Mouse (Mus musculus) embryonic facial prominence, embryonic 10.5 days (tissue): Measurements from ENCODE around the gene Pank2. TPM values are rescaled to one million over a fixed set of nuclear protein-coding genes. Genes with fewer than 3 reads are reported as not detected.

Source experiments
- DNase-seq: peaks from one replicate; pipeline ENCODE4 v3.0.0-alpha.2; 2017; ENCODE audit warnings: low spot score
- H3K27ac ChIP-seq: fragments of 300-500 bp; sonication (generic); replicated peaks from 2 replicates; pipeline ENCODE4 v1.5.1; 2016; ENCODE audit warnings: mild to moderate bottlenecking
- H3K27me3 ChIP-seq: fragments of 300-500 bp; sonication (generic); replicated peaks from 2 replicates; pipeline ENCODE4 v1.6.1; 2016; ENCODE audit warnings: low read depth, mild to moderate bottlenecking; ENCODE audit not compliant: poor library complexity, severe bottlenecking
- H3K36me3 ChIP-seq: fragments of 300-500 bp; sonication (generic); replicated peaks from 2 replicates; pipeline ENCODE4 v1.6.1; 2016; ENCODE audit warnings: mild to moderate bottlenecking, moderate library complexity
- H3K4me1 ChIP-seq: fragments of 300-500 bp; sonication (generic); 2 replicates; pipeline ENCODE4 v1.6.1; 2016
- H3K4me3 ChIP-seq: fragments of 300-500 bp; sonication (generic); 2 replicates; pipeline ENCODE4 v1.5.1; 2016; ENCODE audit warnings: mild to moderate bottlenecking, moderate library complexity
- H3K9me3 ChIP-seq: fragments of 300-500 bp; sonication (generic); 2 replicates; pipeline ENCODE4 v1.6.1; 2016; ENCODE audit warnings: mild to moderate bottlenecking
- WGBS: fragments of 180-500 bp; shearing (Covaris S2); methylation state at CpG from one replicate; pipeline ENCODE4 v1.1.7; 2016; 5-methylcytosine and 5-hydroxymethylcytosine counted together
- polyA plus RNA-seq: library from polyadenylated mRNA; unstranded; fragments of >200 nt; fragmentation: Nextera tagmentation; extraction: Ambion mirVana; gene quantifications from 2 replicates; pipeline ENCODE4 v1.2.1, GENCODE M21; 2016

The Pank2 gene
- polyA plus RNA-seq, 1 experiment from 2014 or later = 44.2 TPM

DNA sequence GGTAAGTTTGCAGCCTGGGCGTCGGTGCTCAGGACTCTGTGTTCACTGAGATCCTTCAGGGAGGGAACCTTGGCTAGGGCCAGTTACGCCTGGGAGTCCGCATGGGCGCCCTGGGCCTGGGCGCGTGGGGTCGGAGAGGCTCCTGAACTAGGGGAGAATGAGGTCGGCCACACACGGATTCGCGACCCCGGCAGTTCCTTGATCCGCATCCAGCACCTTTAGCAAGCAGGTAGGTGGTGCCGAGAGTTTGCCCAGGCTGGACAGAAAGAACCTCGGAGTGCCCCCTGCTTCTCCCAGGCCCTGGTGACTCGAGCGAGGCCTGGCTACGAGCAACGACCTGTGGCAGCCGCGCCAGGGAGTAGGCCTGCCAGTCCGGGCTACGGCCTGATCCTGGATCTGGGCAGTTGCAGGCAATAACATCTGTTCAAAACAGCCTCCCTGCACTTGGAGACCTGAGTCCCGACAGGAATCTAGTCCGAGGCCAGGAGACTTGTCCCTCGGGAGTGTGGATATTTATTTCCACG is 28.1 kb upstream of the Pank2 start:
- peak overlapping the region; percentile 85 for H3K27ac ChIP-seq
- H3K4me1 ChIP-seq = peaks cover 34% of the 10 kb centered on the region
- 13% methylated on average over 28 of the region's 28 CpGs for WGBS
- DNase-seq = no peak
- H3K27me3 ChIP-seq = no peaks in the 10 kb centered on the region
- H3K36me3 ChIP-seq = peaks cover 16% of the 10 kb centered on the region
- peak overlapping the region; percentile 73 for H3K4me3 ChIP-seq
- no peaks in the 10 kb centered on the region for H3K9me3 ChIP-seq

DNA sequence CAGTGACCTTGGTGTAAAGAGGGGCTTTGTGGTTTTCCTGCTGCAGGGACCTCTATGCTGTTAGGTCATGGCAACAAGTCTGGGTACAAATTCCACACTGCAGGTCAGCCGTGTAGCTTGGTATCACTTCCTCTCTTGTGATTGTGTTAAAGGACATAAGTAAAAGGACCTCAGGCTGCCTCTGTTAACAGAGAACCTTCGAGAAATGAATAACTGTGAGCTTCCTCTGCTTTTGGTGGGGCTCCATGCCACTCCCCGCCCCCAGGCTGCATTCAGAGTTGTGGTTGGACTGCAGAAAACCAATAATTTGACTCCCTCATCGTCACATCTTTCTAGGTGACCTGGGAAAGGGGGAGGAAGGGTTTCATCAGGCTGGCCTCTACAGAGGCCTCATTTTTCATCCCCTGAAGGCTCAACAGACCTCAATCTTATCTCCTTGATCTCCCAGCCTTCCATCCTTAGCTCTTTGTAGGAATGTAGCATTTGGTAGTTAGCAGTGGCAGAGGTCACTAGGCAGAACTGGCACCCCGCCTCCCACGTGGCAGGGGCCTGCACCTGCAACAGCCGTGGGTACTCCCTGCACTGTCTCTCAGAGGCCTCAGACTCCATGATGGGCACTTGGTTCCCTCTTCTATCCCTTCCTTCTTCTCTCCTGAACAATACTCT is 27.2 kb upstream of the Pank2 start:
- Histone ChIP-seq H3K36me3 (peaks cover 25% of the 10 kb centered on the region), H3K4me1 (peaks cover 34% of the 10 kb centered on the region), H3K27ac (no peak overlapping the region), H3K4me3 (peak overlapping the region; percentile 73), H3K9me3 (no peaks in the 10 kb centered on the region), H3K27me3 (no peaks in the 10 kb centered on the region)
- WGBS = 76% methylated on average over 7 of the region's 7 CpGs
- no peak for DNase-seq

DNA sequence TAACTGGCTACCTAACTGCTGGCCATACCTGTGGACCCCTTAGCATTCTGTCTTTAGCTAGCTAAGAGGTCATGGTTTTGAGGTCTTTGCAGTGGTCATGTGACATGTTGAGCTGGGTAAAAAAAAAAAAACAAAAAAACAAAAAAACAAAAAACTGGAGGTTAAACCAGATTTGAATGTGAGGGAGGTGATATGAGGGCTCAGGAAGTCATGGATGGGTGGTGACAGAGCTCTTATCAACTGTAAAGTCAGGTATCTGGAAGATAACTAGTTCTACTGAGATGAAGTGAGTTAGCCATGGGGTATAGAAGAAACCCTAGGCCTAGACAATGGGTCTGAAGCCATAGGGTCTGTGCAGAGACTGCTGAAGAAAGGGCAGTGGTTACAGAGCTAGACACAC is 20.1 kb upstream of the Pank2 start:
- Histone ChIP-seq H3K9me3 (no peaks in the 10 kb centered on the region), H3K4me3 (no peak overlapping the region), H3K36me3 (peaks cover 87% of the 10 kb centered on the region), H3K27me3 (no peaks in the 10 kb centered on the region), H3K4me1 (no peaks in the 10 kb centered on the region), H3K27ac (no peak overlapping the region)
- DNase-seq = no peak

DNA sequence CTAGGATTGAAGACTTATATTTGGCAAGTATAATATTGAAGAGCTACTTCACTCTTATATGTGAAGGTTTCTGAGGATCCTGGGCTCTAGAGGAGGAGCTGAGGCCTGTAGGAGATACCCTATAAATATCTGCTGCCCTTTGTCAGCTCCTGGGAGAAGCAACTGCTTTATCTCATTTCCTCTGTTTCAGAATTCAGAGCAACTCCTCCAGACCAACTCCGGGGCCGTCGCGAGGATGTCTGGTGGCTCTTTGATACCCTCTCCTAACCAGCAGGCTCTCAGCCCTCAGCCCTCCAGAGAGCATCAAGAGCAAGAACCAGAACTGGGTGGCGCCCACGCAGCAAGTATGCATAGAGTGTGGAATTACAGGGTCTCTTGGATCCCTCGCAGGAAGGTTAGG is 19.4 kb upstream of the Pank2 start:
- no peak for DNase-seq
- Histone ChIP-seq H3K4me3 (no peak overlapping the region), H3K9me3 (no peaks in the 10 kb centered on the region), H3K27ac (no peak overlapping the region), H3K36me3 (peaks cover 94% of the 10 kb centered on the region), H3K4me1 (no peaks in the 10 kb centered on the region), H3K27me3 (no peaks in the 10 kb centered on the region)
- WGBS = 83% methylated on average over 7 of the region's 7 CpGs

DNA sequence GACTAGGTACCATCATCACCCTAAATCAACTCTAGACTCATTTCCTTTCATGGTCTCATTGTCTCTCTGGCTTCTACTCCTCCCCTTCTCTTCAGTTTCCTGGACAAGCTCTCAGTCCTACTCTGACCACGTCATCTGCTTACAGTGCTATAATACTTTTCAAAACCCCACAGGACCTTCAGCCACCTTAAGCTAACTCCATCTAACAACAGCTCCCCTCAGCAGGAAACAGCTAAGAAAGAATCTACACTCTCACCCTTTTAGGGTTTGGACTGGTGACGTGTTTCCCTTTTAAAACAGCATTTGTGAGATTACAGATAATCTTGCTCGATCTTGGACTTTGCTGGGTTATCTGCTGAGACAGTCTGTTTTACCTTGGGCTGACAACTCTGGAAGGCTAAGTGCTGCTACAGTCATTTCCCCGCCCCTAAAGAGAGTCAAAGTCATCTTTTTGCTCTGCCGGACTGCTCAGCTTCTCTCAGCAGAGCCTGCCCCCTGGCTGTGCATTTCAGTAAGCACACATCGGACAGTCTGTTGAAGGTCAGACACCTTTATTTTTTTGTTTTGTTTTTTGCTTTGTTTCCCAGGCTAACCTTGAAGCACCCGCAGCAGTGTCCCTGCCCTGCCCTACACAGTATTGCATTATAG is 8.5 kb upstream of the Pank2 start:
- Histone ChIP-seq H3K27ac (peak overlapping the region; percentile 40; the same call in 1 of the 2 replicates), H3K4me1 (peaks cover 13% of the 10 kb centered on the region), H3K9me3 (no peaks in the 10 kb centered on the region), H3K36me3 (peaks cover 4% of the 10 kb centered on the region), H3K4me3 (no peak overlapping the region), H3K27me3 (no peaks in the 10 kb centered on the region)
- peak; percentile 67 for DNase-seq
- whole genome bisulfite sequencing = 35% methylated on average over 7 of the region's 7 CpGs

DNA sequence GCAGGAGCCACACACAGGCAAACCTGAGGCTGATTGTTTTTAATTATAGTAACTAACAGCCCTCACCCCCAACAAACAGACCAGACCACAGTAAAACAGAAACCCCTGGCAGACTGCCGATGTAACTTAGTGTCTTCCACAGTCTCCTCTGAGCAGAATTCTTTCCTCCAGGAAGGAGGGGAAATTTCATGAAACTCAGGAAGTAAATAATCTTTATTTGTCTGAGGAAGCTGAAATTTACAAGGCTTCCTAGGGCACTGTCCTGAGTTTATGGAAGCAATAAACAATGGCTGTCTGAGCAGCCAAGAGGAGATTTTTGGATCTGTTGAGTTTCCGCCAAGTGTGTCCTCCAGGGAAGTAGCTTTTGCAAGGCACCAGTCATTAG is 8.0 kb upstream of the Pank2 start:
- peak overlapping the region; percentile 40; the same call in 1 of the 2 replicates for H3K27ac ChIP-seq

DNA sequence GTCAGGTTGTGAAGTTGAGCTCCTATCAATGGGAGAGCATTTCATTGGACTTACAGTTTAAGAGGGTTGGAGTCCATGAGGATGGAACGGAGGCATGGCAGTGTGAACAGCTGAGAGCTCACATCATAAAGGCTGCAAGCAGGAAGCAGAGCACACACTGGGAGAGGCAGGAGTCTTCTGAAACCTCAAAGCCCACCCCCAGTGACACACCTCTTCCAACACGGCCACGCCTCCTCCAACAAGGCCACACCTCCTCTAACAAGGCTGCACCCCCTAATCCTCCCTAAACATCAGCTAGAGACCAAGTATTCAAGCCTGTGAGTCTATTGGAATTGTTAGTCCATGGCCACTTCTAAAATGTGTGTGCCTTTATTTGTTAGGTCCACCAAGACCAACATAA is 6.6 kb upstream of the Pank2 start:
- Histone ChIP-seq H3K9me3 (no peaks in the 10 kb centered on the region), H3K27ac (no peak overlapping the region), H3K4me3 (no peak overlapping the region), H3K36me3 (no peaks in the 10 kb centered on the region), H3K27me3 (no peaks in the 10 kb centered on the region), H3K4me1 (peaks cover 16% of the 10 kb centered on the region)
- DNase-seq = no peak
- 55% methylated on average over 3 of the region's 3 CpGs for WGBS

More for the DNA sequence above, 8.0 kb upstream of the Pank2 start:
- H3K4me3 ChIP-seq = no peak overlapping the region
- H3K9me3 ChIP-seq = no peaks in the 10 kb centered on the region
- 79% methylated on average over 2 of the region's 2 CpGs for WGBS
- peaks cover 13% of the 10 kb centered on the region for H3K4me1 ChIP-seq
- no peaks in the 10 kb centered on the region for H3K36me3 ChIP-seq
- H3K27me3 ChIP-seq = no peaks in the 10 kb centered on the region
- no peak for DNase-seq

DNA sequence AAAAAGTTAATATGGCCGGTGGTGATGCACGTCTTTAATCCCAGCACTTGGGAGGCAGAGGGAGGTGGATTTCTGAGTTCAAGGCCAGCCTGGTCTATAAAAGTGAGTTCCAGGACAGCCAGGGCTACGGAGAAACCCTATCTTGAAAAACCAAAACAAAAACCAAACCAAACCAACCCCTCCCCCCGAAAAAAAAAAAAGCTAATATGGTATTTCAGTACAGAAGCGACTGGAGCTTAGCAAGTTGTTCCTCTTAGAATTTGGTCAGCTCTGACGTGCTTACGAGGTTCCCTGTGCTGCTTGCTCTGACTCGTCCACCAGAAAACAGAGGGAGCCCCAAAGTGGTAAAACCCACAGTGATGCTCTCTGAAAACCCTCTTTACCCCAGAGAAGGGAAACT is 3.6 kb upstream of the Pank2 start:
- no peak for DNase-seq
- peaks cover 27% of the 10 kb centered on the region for H3K4me1 ChIP-seq
- no peak overlapping the region for H3K27ac ChIP-seq
- no peaks in the 10 kb centered on the region for H3K9me3 ChIP-seq
- 81% methylated on average over 8 of the region's 8 CpGs for WGBS
- no peaks in the 10 kb centered on the region for H3K36me3 ChIP-seq
- H3K27me3 ChIP-seq = no peaks in the 10 kb centered on the region
- no peak overlapping the region for H3K4me3 ChIP-seq

DNA sequence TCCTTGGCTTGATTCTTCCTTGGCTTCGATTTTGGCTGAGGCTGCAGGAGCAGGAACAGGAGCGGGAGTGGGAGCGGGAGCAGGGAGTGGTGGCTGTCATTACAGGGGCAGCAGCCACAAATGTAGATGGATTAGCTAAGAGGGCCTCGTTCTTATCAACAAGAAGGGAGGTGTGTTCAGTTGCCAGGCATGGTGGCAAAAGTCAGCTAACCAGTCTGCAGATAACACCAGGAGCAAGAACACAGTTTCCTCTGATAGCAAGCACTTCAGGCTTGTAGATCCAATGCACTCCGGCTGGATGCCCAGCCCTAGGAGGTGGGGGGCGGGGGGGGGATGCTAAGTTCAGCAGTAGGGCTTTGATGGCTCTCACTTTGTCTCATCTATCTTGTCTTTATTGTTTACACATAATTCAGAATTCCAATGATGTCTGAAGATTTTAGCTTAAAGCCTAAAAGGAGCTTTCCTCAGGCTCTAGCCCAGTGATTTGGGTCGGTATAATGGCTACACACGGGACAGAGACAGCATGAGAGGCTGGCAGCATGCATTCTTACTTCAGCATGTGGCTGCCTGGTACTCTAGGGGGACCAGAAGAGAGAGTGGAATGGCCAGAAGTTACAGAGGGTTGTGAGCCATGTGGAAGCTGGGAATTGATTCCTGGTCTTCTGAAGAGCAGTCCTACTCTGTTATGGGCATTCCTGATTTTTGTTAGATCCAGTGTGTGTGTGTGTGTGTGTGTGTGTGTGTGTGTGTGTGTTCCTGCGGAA is 1.6 kb upstream of the Pank2 start:
- 71% methylated on average over 9 of the region's 9 CpGs for WGBS
- H3K9me3 ChIP-seq = no peaks in the 10 kb centered on the region
- DNase-seq = no peak
- peaks cover 36% of the 10 kb centered on the region for H3K4me1 ChIP-seq
- no peaks in the 10 kb centered on the region for H3K27me3 ChIP-seq
- peaks cover 10% of the 10 kb centered on the region; the same call in 1 of the 2 replicates for H3K36me3 ChIP-seq
- H3K4me3 ChIP-seq = peak overlapping the region; percentile 90; the same call in 1 of the 2 replicates
- peak overlapping the region; percentile 99 for H3K27ac ChIP-seq

DNA sequence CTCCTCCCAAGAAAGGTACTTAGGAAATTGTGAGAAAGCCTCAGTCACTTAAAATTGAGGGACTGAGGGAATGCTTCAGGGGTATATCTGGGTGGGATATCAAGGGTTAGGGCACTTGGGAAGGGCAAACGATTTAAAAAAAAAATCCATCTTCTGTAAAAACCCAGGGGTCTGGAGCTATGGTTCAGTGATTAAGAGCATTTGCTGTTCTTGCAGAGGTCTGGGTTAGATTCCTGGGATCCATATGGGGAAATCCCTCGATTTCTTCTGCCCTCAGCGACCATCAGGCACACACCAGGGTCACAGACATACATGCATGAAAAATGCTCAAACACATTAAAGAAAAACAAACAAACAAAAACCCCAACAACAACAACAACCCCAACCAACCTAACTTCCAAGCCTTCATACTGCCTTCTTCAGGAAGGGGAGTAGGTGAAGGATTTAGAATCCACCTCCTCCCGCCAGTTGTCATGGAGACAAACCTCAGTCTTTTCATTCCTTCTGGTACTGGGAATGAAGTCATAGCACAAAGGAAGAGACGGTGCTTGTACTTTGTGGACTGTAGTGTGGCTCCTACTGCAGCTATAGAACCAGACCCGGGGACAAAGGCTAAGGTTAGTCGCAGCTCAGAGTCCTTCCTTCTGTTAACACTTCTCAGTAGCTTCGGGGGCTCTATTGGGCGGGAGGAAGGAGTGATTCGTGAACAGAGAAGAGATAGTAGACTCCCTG is 648 bp upstream of the Pank2 start:
- DNase-seq = no peak

DNA sequence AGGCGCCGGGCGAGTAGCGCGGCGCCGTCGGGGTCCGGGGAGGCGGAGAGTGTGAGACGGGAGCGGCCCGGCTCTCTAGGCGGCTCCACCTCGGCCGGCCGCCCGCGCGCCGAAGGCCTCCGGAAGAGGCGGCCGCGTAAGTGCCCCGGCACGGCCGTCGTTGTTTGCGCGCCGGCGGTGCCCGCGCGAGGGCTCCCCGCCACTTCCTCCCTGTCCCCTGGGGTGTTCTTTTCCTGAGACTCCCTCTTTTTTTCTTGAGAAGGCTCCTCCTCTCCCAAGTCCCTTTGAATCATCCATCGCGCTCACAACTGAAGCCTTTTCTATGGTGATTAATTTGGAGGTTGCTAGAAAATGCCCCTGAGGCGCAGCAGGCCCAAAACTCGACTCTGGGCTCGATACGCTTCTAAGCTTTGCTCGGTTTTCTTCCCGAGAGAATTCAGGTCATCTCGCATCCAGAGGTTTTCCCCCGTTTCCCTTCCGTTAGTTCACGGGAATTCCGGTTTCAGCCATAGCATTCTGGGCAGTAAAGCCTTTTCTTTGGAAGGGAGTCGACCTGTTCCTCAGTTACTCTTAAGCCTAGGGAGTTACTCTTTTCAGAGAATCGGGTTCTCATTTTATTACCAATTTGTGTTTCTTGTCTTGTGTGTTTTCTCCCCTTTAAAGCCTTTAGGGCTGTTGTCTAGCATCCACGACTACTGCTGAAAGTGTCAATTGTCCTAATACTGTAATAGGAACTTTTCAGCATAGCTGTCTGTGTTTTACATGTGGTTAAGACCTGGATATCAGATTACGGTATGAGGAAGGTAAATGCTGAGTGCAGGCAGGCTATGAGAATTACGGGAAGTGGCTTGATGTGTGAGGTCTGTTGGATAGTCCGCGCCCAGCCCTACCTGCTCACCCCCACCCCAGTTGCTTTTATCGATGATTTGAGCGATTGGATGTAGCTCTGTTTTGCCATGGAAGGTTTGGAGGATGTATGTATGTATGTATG is 680 bp downstream of the Pank2 start:
- H3K9me3 ChIP-seq = no peaks in the 10 kb centered on the region
- no peaks in the 10 kb centered on the region for H3K27me3 ChIP-seq
- H3K27ac ChIP-seq = peak overlapping the region; percentile 99
- H3K36me3 ChIP-seq = peaks cover 17% of the 10 kb centered on the region
- WGBS = under 1% methylated on average over 59 of the region's 59 CpGs
- peak; percentile 37 for DNase-seq
- peaks cover 36% of the 10 kb centered on the region for H3K4me1 ChIP-seq
- peak overlapping the region; percentile 90 for H3K4me3 ChIP-seq

More for the DNA sequence above, 648 bp upstream of the Pank2 start:
- H3K27me3 ChIP-seq = no peaks in the 10 kb centered on the region
- peaks cover 36% of the 10 kb centered on the region for H3K4me1 ChIP-seq
- peaks cover 10% of the 10 kb centered on the region; the same call in 1 of the 2 replicates for H3K36me3 ChIP-seq
- H3K9me3 ChIP-seq = no peaks in the 10 kb centered on the region
- H3K27ac ChIP-seq = peak overlapping the region; percentile 99
- 4% methylated on average over 10 of the region's 10 CpGs for WGBS
- peak overlapping the region; percentile 90 for H3K4me3 ChIP-seq
